Mouse (Mus musculus) megakaryocyte, embryonic 14.5 days (primary cell): ENCODE measurements at regions not wholly inside any gene's neighbourhood (a gene's known extent, or its start where the extent isn't known, plus 50 kb on each side); places are given as distances from the start of the nearest gene placed in this dataset.

ENCODE experiments used
- FLI1 ChIP-seq: IDR thresholded peaks from 2 replicates; pipeline ENCODE4 v1.6.1; 2012; ENCODE audit warnings: low read length, inconsistent platforms, mixed read lengths
- GATA1 ChIP-seq: IDR thresholded peaks from 3 replicates; pipeline ENCODE4 v1.6.1; 2012; ENCODE audit warnings: mixed read lengths, low read length, inconsistent platforms, borderline replicate concordance

DNA sequence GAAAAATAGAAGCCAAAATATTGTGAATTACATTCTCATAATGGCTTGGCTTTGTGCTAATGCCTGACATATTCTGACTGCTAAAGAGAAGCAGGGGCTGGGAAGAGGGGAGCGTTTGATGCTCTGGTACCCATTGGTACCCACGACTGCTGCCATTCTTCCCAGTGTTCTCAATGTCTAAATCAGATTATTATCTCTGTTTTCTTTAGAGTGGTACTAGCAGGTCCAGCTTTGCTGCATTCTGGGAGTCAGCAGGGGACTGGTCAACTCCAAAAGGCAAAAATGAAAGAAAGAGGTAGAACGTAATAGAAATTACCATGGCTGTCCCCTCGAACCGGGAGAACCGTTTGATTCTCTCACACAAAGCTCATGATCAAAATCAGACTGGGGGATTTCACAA is 62.6 kb upstream of the Otx2 start:
- TF ChIP-seq GATA1 (no peak), FLI1 (no peak)
